Mouse (Mus musculus): Measurements from ENCODE around the gene Cdc20. TPM values are rescaled to one million over a fixed set of nuclear protein-coding genes. Genes with fewer than 3 reads are reported as not detected.

The Cdc20 gene
- 54.5 and 108 TPM in 2 replicates for polyA plus RNA-seq (2012; rRNA removed)

GRCm38 (mm10) chr4:118436820-118437603 is at the start of gene Cdc20:
Cdc20 (minus strand) TSS chr4:118437352.
- DNase-seq (ENCODE audit: low read depth): peak; percentile 99
- TF ChIP-seq POLR2A (IDR thresholded peaks at IDR 0.05; ENCODE audit: borderline replicate concordance, extremely low read depth, insufficient read depth, insufficient read length, poor library complexity, severe bottlenecking): peak; percentile 14; the same call in 1 of the 2 replicates
- no peak for TF ChIP-seq CTCF (IDR thresholded peaks at IDR 0.05; ENCODE audit: borderline replicate concordance, extremely low read depth, insufficient read depth, insufficient read length)

GRCm38 (mm10) chr4:118476773-118477530 is 39.8 kb upstream of the Cdc20 start:
- TF ChIP-seq CTCF (IDR thresholded peaks at IDR 0.05; ENCODE audit: borderline replicate concordance, extremely low read depth, insufficient read depth, insufficient read length): no peak
- TF ChIP-seq POLR2A (IDR thresholded peaks at IDR 0.05; ENCODE audit: borderline replicate concordance, extremely low read depth, insufficient read depth, insufficient read length, poor library complexity, severe bottlenecking): no peak
- DNase-seq (ENCODE audit: low read depth): peak; percentile 8

GRCm38 (mm10) chr4:118472687-118473086 is 35.5 kb upstream of the Cdc20 start:
- TF ChIP-seq CTCF (IDR thresholded peaks at IDR 0.05; ENCODE audit: borderline replicate concordance, extremely low read depth, insufficient read depth, insufficient read length): no peak
- TF ChIP-seq POLR2A (IDR thresholded peaks at IDR 0.05; ENCODE audit: borderline replicate concordance, extremely low read depth, insufficient read depth, insufficient read length, poor library complexity, severe bottlenecking): no peak
- DNase-seq (ENCODE audit: low read depth): no peak

- no peak for DNase-seq (ENCODE audit: low read depth)
- no peak for TF ChIP-seq CTCF (IDR thresholded peaks at IDR 0.05; ENCODE audit: borderline replicate concordance, extremely low read depth, insufficient read depth, insufficient read length)
- no peak for TF ChIP-seq POLR2A (IDR thresholded peaks at IDR 0.05; ENCODE audit: borderline replicate concordance, extremely low read depth, insufficient read depth, insufficient read length, poor library complexity, severe bottlenecking)
Observed at GRCm38 (mm10) chr4:118471281-118471680, 34.1 kb upstream of the Cdc20 start.

GRCm38 (mm10) chr4:118465697-118466163 is 28.6 kb upstream of the Cdc20 start:
- DNase-seq (ENCODE audit: low read depth): no peak
- TF ChIP-seq CTCF (IDR thresholded peaks at IDR 0.05; ENCODE audit: borderline replicate concordance, extremely low read depth, insufficient read depth, insufficient read length) (no peak), POLR2A (IDR thresholded peaks at IDR 0.05; ENCODE audit: borderline replicate concordance, extremely low read depth, insufficient read depth, insufficient read length, poor library complexity, severe bottlenecking) (no peak)

DNA sequence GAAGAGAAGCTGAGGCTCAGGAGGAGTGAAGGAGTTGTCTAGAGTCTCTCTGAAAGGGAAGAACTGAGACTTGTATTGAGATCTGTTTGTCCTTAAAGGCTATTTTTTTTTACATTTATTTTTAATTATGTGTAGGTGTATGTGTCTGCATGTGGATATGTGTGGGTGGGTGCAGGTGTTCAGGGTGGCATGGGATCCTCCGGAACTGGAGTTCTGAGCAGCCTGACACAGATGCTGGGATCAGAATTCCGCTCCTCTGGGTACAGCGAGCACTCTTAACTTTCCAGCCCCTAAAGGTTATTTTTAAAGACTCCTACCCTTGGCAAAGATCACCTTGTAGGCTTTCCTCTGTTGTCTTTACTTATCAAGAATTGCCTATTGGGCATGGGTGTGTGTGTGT is 27.8 kb upstream of the Cdc20 start:
- DNase-seq (ENCODE audit: low read depth): no peak
- TF ChIP-seq CTCF (IDR thresholded peaks at IDR 0.05; ENCODE audit: borderline replicate concordance, extremely low read depth, insufficient read depth, insufficient read length) (no peak), POLR2A (IDR thresholded peaks at IDR 0.05; ENCODE audit: borderline replicate concordance, extremely low read depth, insufficient read depth, insufficient read length, poor library complexity, severe bottlenecking) (no peak)

DNA sequence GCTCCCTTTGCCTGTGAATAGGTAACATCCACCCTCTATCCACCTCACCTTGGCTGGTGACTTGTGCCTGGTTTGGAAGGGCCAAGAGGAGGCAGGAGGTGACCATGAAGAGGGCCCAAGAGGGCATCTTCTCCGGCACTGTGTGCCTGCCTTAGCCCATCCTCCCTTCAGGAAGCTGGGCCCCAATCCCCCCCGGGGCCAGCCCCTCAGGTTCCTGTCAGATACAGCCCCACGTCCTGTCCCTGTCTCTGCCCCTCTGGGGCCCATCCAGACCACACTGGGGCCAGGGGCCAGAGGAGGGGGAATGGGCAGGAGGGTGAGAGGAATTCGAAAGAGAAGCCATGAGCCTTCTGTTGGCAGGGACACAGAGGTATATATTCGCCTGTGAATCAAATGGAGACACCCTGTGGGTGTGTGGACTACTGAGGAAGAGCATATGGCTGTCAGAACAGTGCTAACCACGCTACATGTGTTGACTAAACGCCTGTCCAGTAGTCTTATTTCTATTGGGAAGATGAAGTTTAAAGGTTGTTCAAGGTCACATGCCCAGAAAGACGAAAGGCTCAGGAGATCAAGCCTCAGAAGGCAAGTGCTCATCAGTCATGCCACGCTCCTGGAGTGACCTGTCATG is 20.3 kb upstream of the Cdc20 start, which contains the start of gene Mpl:
Gene Mpl (minus strand): TSS at position 169 of the 631 bp plus-strand sequence.
- no peak for DNase-seq (ENCODE audit: low read depth)

GRCm38 (mm10) chr4:118446415-118447153 is 9.4 kb upstream of the Cdc20 start:
- DNase-seq (ENCODE audit: low read depth): peak; percentile 38
- TF ChIP-seq CTCF (IDR thresholded peaks at IDR 0.05; ENCODE audit: borderline replicate concordance, extremely low read depth, insufficient read depth, insufficient read length) (no peak), POLR2A (IDR thresholded peaks at IDR 0.05; ENCODE audit: borderline replicate concordance, extremely low read depth, insufficient read depth, insufficient read length, poor library complexity, severe bottlenecking) (no peak)

More for the DNA sequence above, 20.3 kb upstream of the Cdc20 start, which contains the start of gene Mpl:
- no peak for TF ChIP-seq CTCF (IDR thresholded peaks at IDR 0.05; ENCODE audit: borderline replicate concordance, extremely low read depth, insufficient read depth, insufficient read length)

DNA sequence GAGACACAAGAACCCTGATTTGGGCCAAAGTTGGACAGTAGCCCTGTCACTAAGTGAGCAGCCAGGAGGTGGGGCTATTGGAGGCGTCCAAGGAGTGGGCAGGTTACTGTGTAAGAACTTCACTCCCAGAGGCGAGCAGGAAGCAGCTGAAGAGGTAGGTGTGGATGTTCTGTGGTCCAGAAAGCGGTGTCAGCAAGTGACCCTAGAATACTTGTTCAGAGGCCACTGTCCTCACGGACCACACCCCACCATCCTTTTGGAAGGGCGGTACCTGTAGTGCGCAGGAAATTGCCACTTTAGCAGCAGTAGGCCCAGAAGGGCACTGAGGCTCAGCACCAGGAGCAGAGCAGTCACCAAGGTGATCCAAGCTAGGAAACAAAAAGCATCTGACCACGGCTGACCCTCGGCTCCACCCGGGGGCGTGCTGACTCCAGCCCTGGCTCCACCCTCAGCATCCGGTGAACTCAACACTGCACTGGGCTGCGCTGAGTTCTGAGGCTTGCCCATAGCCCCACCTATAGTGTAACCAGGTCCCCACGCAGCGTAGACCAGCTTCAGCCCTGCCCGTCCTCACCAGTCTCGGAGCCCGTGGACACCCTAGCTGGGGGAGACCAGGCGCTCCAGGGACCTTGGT is 8.7 kb upstream of the Cdc20 start:
- peak; percentile 19 for DNase-seq (ENCODE audit: low read depth)
- TF ChIP-seq POLR2A (IDR thresholded peaks at IDR 0.05; ENCODE audit: borderline replicate concordance, extremely low read depth, insufficient read depth, insufficient read length, poor library complexity, severe bottlenecking): no peak
- TF ChIP-seq CTCF (IDR thresholded peaks at IDR 0.05; ENCODE audit: borderline replicate concordance, extremely low read depth, insufficient read depth, insufficient read length): peak; percentile 24; the same call in 1 of the 2 replicates

- no peak for DNase-seq (ENCODE audit: low read depth)
- TF ChIP-seq CTCF (IDR thresholded peaks at IDR 0.05; ENCODE audit: borderline replicate concordance, extremely low read depth, insufficient read depth, insufficient read length): no peak
- TF ChIP-seq POLR2A (IDR thresholded peaks at IDR 0.05; ENCODE audit: borderline replicate concordance, extremely low read depth, insufficient read depth, insufficient read length, poor library complexity, severe bottlenecking): no peak
Observed at GRCm38 (mm10) chr4:118445088-118445487, 7.9 kb upstream of the Cdc20 start.

All from brain, embryonic 14.5 days (tissue).